21 mouse cellular contexts compared by ENCODE assay signal in genomic region chr1:66431472-66431871, GRCm38 (mm10). TPM values are rescaled to one million over a fixed set of nuclear protein-coding genes. Genes with fewer than 3 reads are reported as not detected.
"Had no signal": no experiment of that assay in that cellular context is flagged by ENCODE, and none has a peak within 500 bp of the region (broad histone marks: within the 10 kb centered on the region; RNA-seq: fewer than 3 reads in every experiment).

No protein-coding gene starts in this region.

- H3K4me3 ChIP-seq: midbrain, embryonic 10.5 days; midbrain, embryonic 12.5 days; myocyte; neural tube, embryonic 13.5 days; neural tube, embryonic 15.5 days had no signal

- ATAC-seq: midbrain, embryonic 16.5 days had no signal

- H3K9ac ChIP-seq: lung, embryonic 14.5 days; midbrain, embryonic 12.5 days; neural tube, embryonic 13.5 days; neural tube, embryonic 15.5 days had no signal

- H3K27ac ChIP-seq: midbrain, embryonic 10.5 days; midbrain, embryonic 12.5 days; neural tube, embryonic 13.5 days; neural tube, embryonic 15.5 days had no signal

- H3K27me3 ChIP-seq: midbrain, embryonic 12.5 days; neural tube, embryonic 13.5 days; neural tube, embryonic 15.5 days had no signal

- DNase-seq: lung, adult 18-20 months; lung, embryonic 14.5 days; lung, postnatal 10 days; lung, postnatal 4 days; midbrain, embryonic 14.5 days; retina, postnatal 1 day; right cerebral cortex, postnatal 14 days; right cerebral cortex, postnatal 4 days; spleen, adult 18-20 months; thymus, adult 2 months; thymus, postnatal 25 days; thymus, postnatal 4 days had no signal

- H3K9me3 ChIP-seq: midbrain, embryonic 10.5 days; midbrain, embryonic 12.5 days; neural tube, embryonic 13.5 days; neural tube, embryonic 15.5 days had no signal

- H3K4me2 ChIP-seq: lung, embryonic 14.5 days; midbrain, embryonic 12.5 days; neural tube, embryonic 13.5 days; neural tube, embryonic 15.5 days had no signal

- H3K4me1 ChIP-seq: midbrain, embryonic 10.5 days; midbrain, embryonic 12.5 days; neural tube, embryonic 13.5 days; neural tube, embryonic 15.5 days had no signal

RNA-seq across cellular contexts. Expression of gene Unc80, which starts 36.7 kb away (rescaled TPM):
- total RNA-seq: megakaryocyte, adult 5-6 weeks; megakaryocyte-erythroid progenitor cell, adult 5-6 weeks had no signal
- polyA plus RNA-seq: liver, embryonic 16.5 days; myocyte had no signal
